Mouse (Mus musculus) intestine, embryonic 15.5 days (tissue): Measurements from ENCODE around the gene Fam185a. TPM values are rescaled to one million over a fixed set of nuclear protein-coding genes. Genes with fewer than 3 reads are reported as not detected.

Source experiments
- ATAC-seq: fragments of 200-750 bp; cut with Nextera tagmentation; 2 replicates; pipeline ENCODE4 v1.8.0; 2017; ENCODE audit warnings: moderate TSS enrichment, moderate library complexity
- H3K27ac ChIP-seq: fragments of 300-500 bp; sonication (generic); 2 replicates; pipeline ENCODE4 v1.5.1; 2015; ENCODE audit warnings: mild to moderate bottlenecking, inconsistent platforms
- H3K27me3 ChIP-seq: fragments of 300-500 bp; sonication (generic); replicated peaks from 2 replicates; pipeline ENCODE4 v1.6.1; 2015; ENCODE audit warnings: inconsistent platforms
- H3K36me3 ChIP-seq: fragments of 300-500 bp; sonication (generic); 2 replicates; pipeline ENCODE4 v1.6.1; 2015; ENCODE audit warnings: inconsistent platforms
- H3K4me1 ChIP-seq: fragments of 300-500 bp; sonication (generic); replicated peaks from 2 replicates; pipeline ENCODE4 v1.6.1; 2015; ENCODE audit warnings: inconsistent platforms
- H3K4me2 ChIP-seq: fragments of 300-500 bp; sonication (generic); replicated peaks from 2 replicates; pipeline ENCODE4 v1.6.1; 2015; ENCODE audit warnings: mild to moderate bottlenecking, inconsistent platforms
- H3K4me3 ChIP-seq: fragments of 300-500 bp; sonication (generic); replicated peaks from 2 replicates; pipeline ENCODE4 v1.5.1; 2015; ENCODE audit warnings: inconsistent platforms
- H3K9ac ChIP-seq: fragments of 300-500 bp; sonication (generic); 2 replicates; pipeline ENCODE4 v1.6.1; 2015; ENCODE audit warnings: inconsistent platforms
- H3K9me3 ChIP-seq: fragments of 300-500 bp; sonication (generic); 2 replicates; pipeline ENCODE4 v1.6.1; 2016; ENCODE audit warnings: inconsistent platforms
- WGBS: fragments of 180-500 bp; shearing (Covaris S2); methylation state at CpG from one replicate; pipeline ENCODE4 v1.1.7; 2015; 5-methylcytosine and 5-hydroxymethylcytosine counted together
- polyA plus RNA-seq: library from polyadenylated mRNA; unstranded; fragments of >200 nt; fragmentation: Nextera tagmentation; extraction: Ambion mirVana; gene quantifications from 2 replicates; pipeline ENCODE4 v1.2.1, GENCODE M21; 2015

Fam185a gene
- polyA plus RNA-seq, 1 experiment from 2014 or later, result 9.7 TPM

DNA sequence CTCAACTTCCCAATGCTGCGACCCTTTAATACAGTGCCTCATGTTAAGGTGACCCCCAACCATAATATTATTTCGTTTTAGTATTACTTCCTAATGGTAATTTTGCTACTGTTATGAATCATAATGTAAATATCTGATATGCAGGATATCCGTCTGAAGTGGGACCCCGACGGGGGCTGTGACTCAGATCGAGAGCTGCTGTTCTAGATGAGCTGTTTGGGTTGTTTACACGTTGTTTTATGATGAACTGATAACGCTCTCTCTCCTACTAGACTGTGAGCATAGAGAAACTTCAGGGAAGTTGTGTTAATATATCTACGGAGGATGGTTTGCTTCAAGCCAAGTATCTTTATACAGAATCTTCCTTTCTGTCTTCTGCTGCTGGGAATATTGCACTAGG is 13.7 kb downstream of the Fam185a start:
- Histone ChIP-seq H3K27me3 (no peaks in the 10 kb centered on the region), H3K36me3 (no peaks in the 10 kb centered on the region), H3K4me1 (0 out of 2 replicates have a peak, but pooled peaks cover 3% of the 10 kb centered on the region), H3K9ac (no peak overlapping the region), H3K27ac (no peak overlapping the region), H3K9me3 (no peaks in the 10 kb centered on the region), H3K4me3 (no peak overlapping the region), H3K4me2 (no peak overlapping the region)
- whole genome bisulfite sequencing, result 69% methylated on average over 9 of the region's 9 CpGs
- no peak for ATAC-seq

DNA sequence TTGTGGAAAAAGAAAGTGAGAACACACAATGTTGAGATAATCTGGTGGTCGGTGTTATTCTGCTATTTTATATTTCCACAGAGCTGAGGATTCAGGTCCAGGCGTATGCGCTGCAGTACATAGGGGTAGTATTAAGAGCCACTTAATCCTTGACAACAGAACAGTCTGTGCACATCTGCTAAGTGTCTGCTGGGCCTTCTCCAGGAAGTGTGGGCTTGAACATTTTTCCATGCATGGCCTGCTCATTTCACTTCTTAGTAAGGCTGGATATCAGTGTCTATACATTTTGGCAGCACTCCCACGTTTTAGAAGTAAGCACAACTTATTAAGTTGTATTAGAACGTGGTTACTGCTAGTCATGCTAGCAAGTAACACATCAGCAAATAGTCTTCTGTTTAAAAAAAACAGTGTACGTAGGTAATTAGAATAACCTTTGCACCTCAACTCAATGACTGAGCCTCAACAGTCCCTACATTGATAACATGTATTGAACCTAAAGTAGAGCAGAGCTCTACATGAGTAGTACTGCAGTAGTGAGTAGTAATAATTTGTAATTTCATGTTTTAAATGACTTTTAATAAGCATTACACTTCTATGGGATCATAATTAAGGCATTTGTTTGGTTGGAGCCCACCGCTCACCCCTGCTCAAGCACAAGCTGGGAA is 14.8 kb downstream of the Fam185a start:
- Histone ChIP-seq H3K4me1 (0 out of 2 replicates have a peak, but pooled peaks cover 3% of the 10 kb centered on the region), H3K9ac (no peak overlapping the region), H3K36me3 (no peaks in the 10 kb centered on the region), H3K9me3 (no peaks in the 10 kb centered on the region), H3K27me3 (no peaks in the 10 kb centered on the region), H3K27ac (no peak overlapping the region), H3K4me2 (no peak overlapping the region), H3K4me3 (no peak overlapping the region)
- ATAC-seq, result peak; percentile 71
- WGBS, result 66% methylated on average over 7 of the region's 7 CpGs

DNA sequence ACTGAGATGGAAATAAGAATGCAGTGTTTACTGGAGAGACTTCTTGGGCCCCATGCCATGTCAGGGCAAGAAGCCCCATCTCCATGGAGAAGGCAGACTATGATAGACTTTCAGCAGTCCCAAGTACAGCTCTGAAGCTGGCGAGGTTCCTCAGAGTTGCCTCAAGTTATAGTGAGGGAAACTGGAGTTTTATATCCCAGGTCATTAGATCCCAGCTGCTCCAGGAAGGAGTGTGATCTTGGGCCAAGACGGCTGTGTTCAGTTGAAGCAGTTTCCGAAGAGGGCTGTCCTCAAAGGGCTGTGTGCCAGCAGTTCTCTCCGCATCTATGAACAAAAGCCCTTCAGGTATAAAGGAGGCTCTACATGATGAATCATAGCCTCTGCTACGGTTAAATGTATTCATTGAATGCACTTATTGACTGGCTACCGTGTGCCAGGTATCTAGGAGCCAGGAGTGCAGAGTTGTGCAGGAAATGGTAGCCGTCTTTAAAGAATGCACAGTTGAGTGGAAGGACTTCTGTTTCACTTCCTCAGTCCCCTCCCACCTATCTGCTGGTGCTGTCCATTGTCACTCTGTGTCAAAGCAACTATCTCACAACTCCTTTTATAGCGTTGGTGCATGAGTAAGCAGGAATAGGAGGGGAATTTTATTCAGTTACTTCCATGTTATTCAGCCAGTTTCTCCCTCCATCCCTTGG is 16.2 kb downstream of the Fam185a start:
- Histone ChIP-seq H3K4me3 (no peak overlapping the region), H3K27me3 (no peaks in the 10 kb centered on the region), H3K9ac (no peak overlapping the region), H3K36me3 (no peaks in the 10 kb centered on the region), H3K4me2 (no peak overlapping the region), H3K27ac (no peak overlapping the region), H3K4me1 (0 out of 2 replicates have a peak, but pooled peaks cover 3% of the 10 kb centered on the region), H3K9me3 (no peaks in the 10 kb centered on the region)
- no peak for ATAC-seq
- WGBS, result 63% methylated on average over 8 of the region's 8 CpGs

DNA sequence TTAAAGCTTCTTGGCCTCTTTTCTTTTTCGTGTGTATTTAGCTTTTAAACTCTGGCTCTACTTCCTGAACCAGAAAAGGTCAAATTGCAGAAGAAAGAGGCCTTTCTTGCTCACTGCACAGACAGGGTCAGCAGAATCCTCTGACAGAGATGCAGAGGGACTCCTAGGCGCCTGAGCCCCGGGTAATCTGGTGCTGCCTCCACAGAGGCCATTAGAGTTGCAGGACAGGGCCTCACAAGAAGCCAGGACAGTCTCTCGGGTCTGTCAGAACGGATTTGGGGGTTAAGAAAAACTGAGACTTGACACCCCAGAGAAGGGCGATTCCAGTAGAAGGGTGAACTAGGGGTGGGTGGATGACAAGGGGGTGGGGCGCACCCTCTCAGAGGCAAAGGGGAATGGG is 42.6 kb downstream of the Fam185a start:
- Histone ChIP-seq H3K4me3 (no peak overlapping the region), H3K4me1 (no peaks in the 10 kb centered on the region), H3K27me3 (no peaks in the 10 kb centered on the region), H3K4me2 (no peak overlapping the region), H3K9ac (no peak overlapping the region), H3K27ac (no peak overlapping the region), H3K36me3 (no peaks in the 10 kb centered on the region), H3K9me3 (no peaks in the 10 kb centered on the region)
- WGBS, result 65% methylated on average over 7 of the region's 7 CpGs
- ATAC-seq, result no peak

DNA sequence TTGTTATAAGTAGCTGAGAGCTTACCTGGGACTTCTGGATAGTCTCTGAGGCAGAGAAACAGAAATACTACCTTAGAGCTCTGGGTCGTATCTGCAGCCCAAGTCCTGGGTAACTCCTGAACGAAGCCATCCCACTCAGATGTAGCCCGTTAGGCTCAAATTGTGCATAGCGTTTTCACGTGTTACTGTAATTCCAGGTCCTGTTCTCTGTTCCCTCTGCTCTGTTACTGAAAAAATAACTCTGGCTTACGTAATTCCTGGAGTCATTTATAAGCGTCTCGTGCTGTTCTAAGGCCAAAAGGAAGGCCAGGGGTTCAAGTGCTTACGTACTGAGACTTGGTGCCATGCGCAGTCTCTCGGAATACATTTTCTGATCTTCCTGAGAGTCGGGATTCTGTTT is 43.3 kb downstream of the Fam185a start:
- no peak overlapping the region for H3K27ac ChIP-seq
- H3K4me2 ChIP-seq, result no peak overlapping the region
- 83% methylated on average over 12 of the region's 12 CpGs for WGBS
- no peaks in the 10 kb centered on the region for H3K27me3 ChIP-seq
- no peaks in the 10 kb centered on the region for H3K36me3 ChIP-seq
- no peak overlapping the region for H3K9ac ChIP-seq
- H3K4me3 ChIP-seq, result no peak overlapping the region
- no peaks in the 10 kb centered on the region for H3K4me1 ChIP-seq
- no peak for ATAC-seq
- H3K9me3 ChIP-seq, result no peaks in the 10 kb centered on the region

DNA sequence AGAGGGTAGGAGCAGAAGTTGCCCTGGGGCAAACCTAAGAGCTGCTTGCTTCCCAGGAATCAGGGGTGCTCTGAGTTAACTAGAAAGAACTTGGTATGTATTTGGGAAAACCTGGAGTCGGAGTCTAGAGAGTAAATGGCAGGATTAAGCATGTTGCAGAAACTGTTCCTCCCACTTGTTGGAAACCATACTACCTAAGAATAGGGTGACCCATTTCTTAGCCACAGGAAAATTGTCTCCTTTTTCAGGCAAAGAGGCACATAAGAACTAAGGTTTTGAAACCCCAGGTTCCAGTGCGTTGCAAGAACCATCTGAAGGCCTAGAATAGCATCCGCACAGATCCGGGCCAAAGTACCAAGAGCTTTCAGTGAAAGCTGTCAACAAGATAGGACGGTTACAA is 53.7 kb downstream of the Fam185a start:
- 93% methylated on average over 5 of the region's 5 CpGs for WGBS
- no peak overlapping the region for H3K4me2 ChIP-seq

DNA sequence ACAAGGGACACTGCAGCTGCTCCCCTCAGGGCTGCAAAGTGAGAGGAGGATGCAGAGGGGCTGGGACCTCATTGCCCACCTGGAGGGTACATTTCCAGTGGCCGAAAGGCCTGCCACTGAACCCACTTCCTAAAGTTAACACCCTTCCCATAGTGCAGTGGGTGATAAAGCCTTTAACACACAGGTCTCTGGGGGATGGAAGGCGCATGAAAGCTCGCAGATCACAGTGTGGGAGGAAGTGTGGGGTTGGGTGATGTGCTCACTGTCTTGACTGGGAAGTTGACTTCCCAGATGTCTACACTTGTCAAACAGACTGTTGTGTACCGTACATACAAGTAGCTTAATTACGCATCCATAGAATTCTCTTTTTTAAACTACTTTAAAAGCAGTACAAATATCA is 55.0 kb downstream of the Fam185a start:
- ATAC-seq, result no peak
- Histone ChIP-seq H3K27ac (no peak overlapping the region), H3K9ac (no peak overlapping the region), H3K36me3 (no peaks in the 10 kb centered on the region), H3K4me2 (no peak overlapping the region), H3K4me3 (no peak overlapping the region), H3K4me1 (no peaks in the 10 kb centered on the region), H3K27me3 (no peaks in the 10 kb centered on the region), H3K9me3 (no peaks in the 10 kb centered on the region)
- 86% methylated on average over 5 of the region's 5 CpGs for WGBS

More for the DNA sequence above, 53.7 kb downstream of the Fam185a start:
- Histone ChIP-seq H3K27ac (no peak overlapping the region), H3K4me1 (no peaks in the 10 kb centered on the region), H3K4me3 (no peak overlapping the region), H3K36me3 (no peaks in the 10 kb centered on the region), H3K9ac (no peak overlapping the region), H3K9me3 (no peaks in the 10 kb centered on the region), H3K27me3 (no peaks in the 10 kb centered on the region)
- ATAC-seq, result no peak

DNA sequence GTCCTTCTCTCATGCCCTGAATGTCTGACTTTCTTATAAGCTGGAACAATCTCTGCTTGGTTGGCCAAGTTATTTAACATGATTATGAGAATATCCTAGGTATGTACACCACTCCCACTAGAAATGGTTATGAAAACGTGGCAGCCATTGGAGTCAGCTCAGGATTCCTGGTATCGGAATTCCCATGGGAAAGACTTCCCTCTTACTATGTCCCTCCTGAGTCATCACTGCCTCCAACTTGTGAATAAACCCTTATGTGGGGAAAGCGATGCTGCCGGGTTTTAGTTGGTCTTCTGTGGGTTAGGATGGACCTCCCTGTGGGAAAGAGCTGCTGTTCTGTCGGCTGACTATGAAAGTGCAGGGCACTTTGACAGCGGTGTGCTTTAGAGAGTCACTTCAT is 56.8 kb downstream of the Fam185a start:
- Histone ChIP-seq H3K9ac (no peak overlapping the region), H3K4me2 (no peak overlapping the region)
- WGBS, result 89% methylated on average over 6 of the region's 6 CpGs

DNA sequence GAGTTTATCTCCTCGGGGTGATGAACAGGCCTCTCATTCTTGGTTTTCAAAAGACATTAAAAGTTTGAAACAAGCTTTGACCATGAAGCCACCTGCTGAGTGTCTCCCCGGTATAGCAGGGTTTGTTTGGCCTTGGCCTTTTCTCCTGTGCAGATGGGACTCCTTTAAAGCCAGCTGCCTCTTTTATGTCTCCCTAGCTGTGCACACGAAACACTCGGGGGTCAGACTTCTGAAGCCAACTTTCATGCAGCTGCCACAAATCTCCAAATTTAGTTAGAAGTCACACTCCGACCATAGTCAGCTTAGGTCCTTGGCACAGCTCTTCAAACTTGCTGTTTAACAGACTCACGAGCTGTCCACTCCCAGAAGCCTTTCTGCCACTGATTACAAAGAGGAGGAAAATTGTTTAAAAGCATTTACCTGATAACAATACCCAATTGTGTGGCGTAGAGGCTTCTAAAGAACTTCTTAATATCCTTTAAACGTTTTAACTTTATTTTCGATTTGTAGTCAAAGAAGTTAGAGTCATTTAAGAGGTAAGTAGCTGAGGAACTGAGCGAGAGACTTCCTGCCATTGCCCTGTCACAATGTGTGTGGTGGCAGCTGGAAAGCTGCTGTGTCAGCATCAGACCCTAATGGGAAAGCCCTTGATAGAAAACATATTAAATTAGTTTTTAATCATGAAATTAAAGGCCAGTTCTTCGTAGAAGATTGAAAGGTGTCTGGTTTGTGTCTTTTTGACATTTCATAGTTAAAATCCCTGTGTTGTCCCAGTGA is 57.9 kb downstream of the Fam185a start:
- 47% methylated on average over 11 of the region's 11 CpGs for WGBS
- H3K4me2 ChIP-seq, result no peak overlapping the region
- no peak overlapping the region for H3K9ac ChIP-seq
- H3K27me3 ChIP-seq, result no peaks in the 10 kb centered on the region
- H3K36me3 ChIP-seq, result no peaks in the 10 kb centered on the region
- no peak overlapping the region for H3K27ac ChIP-seq
- H3K4me3 ChIP-seq, result no peak overlapping the region
- H3K9me3 ChIP-seq, result no peaks in the 10 kb centered on the region
- ATAC-seq, result no peak
- no peaks in the 10 kb centered on the region for H3K4me1 ChIP-seq

More for the DNA sequence above, 56.8 kb downstream of the Fam185a start:
- Histone ChIP-seq H3K4me3 (no peak overlapping the region), H3K36me3 (no peaks in the 10 kb centered on the region), H3K4me1 (no peaks in the 10 kb centered on the region), H3K27me3 (no peaks in the 10 kb centered on the region), H3K9me3 (no peaks in the 10 kb centered on the region), H3K27ac (no peak overlapping the region)
- ATAC-seq, result no peak

DNA sequence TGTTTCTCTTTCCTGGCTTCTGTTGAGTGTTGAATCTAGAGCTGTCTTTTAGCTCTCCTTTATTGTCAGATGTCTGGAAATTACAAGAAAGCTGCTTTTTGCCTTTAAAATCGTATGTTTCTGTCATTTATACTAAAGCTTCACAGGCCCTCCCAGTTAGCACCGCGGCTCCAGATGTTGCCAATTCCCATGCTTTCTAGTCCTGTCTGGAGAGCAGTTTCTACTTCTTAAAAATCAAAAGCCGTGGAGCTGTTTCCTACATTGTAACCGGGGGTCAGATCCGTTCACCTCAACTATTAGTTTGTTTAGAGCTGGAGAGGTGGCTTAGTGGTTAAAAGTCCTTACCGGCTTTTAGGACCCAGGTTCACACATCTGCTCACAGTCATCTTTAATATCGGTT is 58.5 kb downstream of the Fam185a start:
- Histone ChIP-seq H3K4me2 (no peak overlapping the region), H3K4me3 (no peak overlapping the region), H3K27ac (no peak overlapping the region), H3K27me3 (no peaks in the 10 kb centered on the region), H3K36me3 (no peaks in the 10 kb centered on the region), H3K9me3 (no peaks in the 10 kb centered on the region), H3K9ac (no peak overlapping the region), H3K4me1 (no peaks in the 10 kb centered on the region)
- no peak for ATAC-seq
- 62% methylated on average over 8 of the region's 8 CpGs for WGBS

DNA sequence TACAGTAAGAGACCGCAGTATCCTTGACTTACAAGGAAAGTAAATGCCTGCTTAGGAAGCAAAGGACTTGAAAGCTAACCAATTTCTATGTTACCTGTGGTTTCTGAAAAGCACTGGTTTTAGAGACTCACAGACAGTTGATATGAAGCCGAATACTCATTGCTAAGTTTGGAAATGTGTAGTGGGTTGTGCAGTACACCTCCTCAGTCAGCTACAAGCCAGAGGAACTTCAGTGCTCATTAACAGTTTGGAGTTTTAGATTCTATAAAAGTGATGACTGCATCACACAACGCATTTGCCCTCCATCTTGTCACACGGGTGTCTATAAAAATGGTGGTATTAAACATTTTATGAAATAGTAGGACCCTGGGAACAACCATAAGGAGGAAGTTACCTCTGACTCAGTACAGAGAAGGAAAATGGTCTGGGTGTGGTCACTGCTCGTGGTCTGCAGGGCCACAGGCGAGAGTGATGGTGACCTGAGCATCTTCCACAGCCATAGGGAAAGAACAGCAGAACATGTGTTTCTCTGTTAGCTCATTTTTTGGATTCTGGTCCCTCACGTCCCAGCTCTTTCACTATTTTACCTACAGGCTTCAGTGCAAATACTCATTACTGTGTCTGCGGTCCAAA is 60.6 kb downstream of the Fam185a start:
- no peaks in the 10 kb centered on the region for H3K9me3 ChIP-seq

DNA sequence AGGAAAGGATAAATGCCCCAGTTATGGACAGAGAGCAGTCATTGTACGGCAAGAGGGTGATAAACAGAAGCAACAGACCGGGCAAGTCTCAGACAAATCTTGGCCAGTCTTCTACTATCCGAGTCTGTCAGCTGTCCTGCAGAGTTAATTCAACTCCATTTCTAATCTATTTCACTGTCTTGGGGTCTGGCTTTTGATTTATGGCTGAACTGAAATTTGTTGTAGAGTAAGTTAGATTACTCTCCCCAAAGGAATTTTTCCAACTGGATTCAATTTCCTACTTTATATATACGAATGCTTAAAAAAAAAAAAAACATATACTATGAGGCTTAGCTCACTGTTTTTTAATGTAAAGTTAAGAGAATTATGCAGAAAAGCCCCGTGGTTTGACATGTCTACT is 62.0 kb downstream of the Fam185a start:
- WGBS, result 47% methylated on average over 5 of the region's 5 CpGs
- no peak for ATAC-seq
- no peak overlapping the region for H3K4me3 ChIP-seq
- H3K36me3 ChIP-seq, result no peaks in the 10 kb centered on the region
- H3K27me3 ChIP-seq, result no peaks in the 10 kb centered on the region
- no peaks in the 10 kb centered on the region for H3K9me3 ChIP-seq
- H3K9ac ChIP-seq, result no peak overlapping the region
- no peaks in the 10 kb centered on the region for H3K4me1 ChIP-seq
- no peak overlapping the region for H3K27ac ChIP-seq
- no peak overlapping the region for H3K4me2 ChIP-seq

More for the DNA sequence above, 60.6 kb downstream of the Fam185a start:
- Histone ChIP-seq H3K4me3 (no peak overlapping the region), H3K27ac (no peak overlapping the region), H3K4me1 (no peaks in the 10 kb centered on the region), H3K36me3 (no peaks in the 10 kb centered on the region), H3K27me3 (no peaks in the 10 kb centered on the region), H3K9ac (no peak overlapping the region), H3K4me2 (no peak overlapping the region)
- WGBS, result 91% methylated on average over 8 of the region's 8 CpGs
- ATAC-seq, result no peak
